Mouse (Mus musculus) ES-Bruce4 (cell line): ENCODE data around the gene Gne.

Experiments used
- CTCF ChIP-seq: IDR thresholded peaks from one replicate; pipeline ENCODE4 v1.8.1; 2011; ENCODE audit warnings: low read depth, low read length
- EP300 ChIP-seq: IDR thresholded peaks from 2 replicates; pipeline ENCODE4 v1.6.1; 2011; ENCODE audit warnings: low read depth, low read length; ENCODE audit not compliant: insufficient read depth
- POLR2A ChIP-seq: IDR thresholded peaks from one replicate; pipeline ENCODE4 v1.8.1; 2011; ENCODE audit warnings: low read length; ENCODE audit not compliant: insufficient read depth

- TF ChIP-seq POLR2A (no peak), EP300 (no peak), CTCF (no peak)
Observed at GRCm38 (mm10) chr4:44031521-44031920, 52.5 kb downstream of the Gne start.
